Mouse (Mus musculus): ENCODE results near the gene Tnfsf18.

Tnfsf18 gene
- long read RNA-seq, experiment 1: 0 reads
- long read RNA-seq, experiment 2: 0 reads

DNA sequence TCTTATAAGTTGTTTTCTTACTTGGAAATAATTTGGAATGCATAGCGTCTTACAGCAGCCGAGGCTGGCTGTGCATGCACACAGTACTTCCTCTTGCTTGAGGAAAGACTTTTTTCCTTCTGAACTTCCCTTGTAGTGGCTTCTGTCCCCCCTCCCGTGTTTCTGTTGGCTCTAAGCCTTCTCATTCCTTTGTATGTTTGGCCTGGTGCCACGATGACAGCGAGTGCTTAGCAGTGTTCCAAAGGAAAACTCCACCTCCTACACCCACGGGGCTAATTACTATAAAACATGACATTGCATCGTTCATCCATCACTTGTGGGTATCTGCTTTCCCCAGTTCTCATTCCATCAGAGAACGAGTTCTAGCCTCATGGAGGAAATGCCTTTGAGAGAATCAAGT is at the start of gene Tnfsf18:
TSS of gene Tnfsf18 (plus strand) at position 313 of the 400 bp plus-strand sequence.
- intact Hi-C loops (cut with DNase I): no loop called here

DNA sequence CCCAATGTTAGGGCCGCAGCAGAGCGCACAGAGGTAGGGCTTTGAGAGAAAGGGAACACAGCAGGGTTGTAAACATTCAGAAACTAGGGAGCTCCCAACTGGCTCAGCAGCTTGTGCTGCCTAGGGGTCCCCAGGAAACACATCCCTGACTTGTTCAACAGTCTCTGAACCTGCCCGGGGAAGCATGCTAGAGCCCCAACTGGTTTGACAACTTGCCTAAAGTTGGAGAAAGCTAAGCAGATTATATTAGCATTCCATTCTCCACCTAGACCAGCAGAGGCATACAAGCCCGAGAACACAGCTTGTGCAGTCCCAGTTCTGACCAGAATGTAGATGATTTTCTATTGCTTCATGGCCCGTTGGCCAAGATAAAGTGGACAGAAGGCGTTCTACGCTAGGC is 49.6 kb upstream of the Tnfsf18 start:
- intact Hi-C loops (cut with DNase I): no loop called here

DNA sequence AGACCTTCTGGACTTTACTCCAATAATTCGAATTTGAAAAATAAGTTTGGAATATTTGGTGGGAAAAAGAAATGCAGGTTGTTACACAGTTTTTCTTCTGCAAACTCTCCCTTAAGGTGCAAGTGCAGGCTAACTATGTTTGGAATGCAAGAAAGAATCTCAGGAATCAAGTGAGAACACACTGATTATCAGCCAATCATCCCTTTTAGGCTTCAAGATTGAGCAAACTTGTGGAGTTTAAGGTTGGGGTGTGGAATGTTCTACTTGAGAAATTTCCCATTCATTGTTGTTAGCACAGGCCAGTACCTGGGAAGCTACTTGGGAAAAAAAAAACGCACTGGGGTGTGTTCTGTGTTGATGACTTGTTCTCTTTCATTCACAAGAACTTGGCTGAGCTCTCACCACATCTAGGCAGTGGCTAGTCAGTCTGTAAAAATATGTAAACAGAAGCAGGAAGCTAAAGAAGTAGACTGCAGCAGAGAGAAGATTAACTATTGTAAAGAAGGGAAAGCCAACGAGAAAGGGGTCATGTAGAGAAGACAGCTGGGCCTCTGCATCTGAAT is 42.7 kb upstream of the Tnfsf18 start:
- intact Hi-C loops (cut with DNase I): no loop called here

DNA sequence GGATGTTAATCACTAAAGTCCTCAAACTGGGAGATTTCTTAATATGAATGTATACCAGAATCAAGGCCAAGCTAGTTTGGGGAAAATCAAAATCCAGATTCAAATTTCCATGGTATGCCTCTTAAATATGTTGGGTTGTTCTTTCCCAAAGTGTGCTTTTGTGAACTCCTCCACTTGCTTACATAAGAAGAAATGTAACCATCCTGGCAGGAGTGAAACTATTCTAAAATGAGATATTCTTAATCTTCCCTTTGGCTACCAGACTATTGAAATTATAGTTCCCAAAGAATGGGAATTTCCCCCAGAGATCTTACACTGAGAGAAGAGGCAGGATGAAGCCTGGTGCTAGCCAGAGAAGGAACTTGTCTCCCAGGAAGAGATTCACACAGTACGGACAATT is 42.2 kb upstream of the Tnfsf18 start:
- intact Hi-C loops (cut with DNase I): no loop called here

DNA sequence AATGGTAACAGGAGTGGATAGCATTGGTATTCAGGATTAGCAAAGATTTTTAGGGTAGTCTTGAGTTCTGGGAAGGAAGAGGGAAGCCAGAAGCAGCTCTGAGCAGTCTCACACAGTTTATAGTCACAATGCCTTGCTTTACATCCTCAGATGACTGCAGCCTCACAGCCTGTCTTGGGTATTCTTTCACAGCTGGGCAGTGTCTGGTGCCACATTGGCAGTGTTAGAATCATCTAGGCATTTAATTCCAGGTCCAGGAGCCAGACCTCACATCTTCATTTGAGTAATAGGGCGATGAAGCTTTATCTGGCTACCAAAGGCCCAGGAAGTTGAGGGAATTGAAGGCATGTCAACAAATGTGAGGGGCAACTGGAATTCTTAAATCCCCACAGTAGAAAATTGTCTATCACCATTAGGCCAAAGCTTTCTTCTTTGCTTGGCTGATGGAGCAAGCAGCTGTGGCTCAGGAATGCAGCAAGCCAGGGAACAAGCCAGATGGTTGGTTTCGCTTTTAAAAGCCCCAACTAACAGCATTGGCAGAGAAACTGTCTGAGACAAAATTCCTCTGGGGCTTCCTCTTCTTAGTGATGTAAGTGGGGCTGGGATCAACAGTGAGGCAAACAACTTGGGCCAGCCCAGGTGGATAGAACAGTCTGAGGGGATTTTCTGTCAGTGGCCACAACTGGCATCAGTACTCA is 30.9 kb upstream of the Tnfsf18 start:
- intact Hi-C loops (cut with DNase I): no loop called here

DNA sequence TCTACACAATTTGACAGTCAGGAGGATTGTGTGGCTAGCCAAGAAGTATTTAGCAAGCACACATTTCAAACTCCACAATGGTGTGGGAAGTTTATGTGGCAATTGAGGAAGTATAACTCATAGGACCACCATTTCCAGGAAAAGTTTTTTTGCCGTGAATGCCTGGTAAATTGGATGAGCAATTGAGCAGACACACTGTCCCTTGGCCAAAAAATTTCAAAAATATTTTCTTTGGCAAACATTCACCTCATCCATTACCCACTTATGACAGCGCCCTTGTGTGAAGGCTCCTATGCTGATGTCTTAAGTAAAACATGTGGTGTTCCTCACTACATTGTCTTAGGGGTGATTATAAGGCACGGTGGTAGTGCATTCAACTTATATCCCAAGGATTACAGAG is 17.2 kb upstream of the Tnfsf18 start:
- intact Hi-C loops (cut with DNase I): no loop called here

DNA sequence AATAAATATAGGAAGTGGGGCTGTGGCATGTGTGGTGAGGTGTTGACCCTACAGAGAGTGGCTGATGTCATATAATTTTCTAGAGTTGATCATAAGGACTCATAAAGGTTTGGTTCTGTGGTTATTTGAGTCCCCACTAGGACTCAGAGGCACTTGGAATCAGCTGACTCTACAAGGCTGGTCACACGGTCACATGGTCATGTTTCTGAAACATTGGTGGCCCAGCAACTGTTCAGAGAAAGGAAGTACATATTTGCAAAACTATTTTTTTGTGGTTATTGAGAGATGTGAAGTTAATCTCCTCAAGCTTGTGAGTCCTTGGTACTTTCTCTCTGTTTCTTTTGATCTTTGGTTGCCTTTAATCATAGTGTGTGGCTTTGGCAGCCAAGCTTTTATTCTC is 14.6 kb upstream of the Tnfsf18 start:
- intact Hi-C loops (cut with DNase I): no loop called here

DNA sequence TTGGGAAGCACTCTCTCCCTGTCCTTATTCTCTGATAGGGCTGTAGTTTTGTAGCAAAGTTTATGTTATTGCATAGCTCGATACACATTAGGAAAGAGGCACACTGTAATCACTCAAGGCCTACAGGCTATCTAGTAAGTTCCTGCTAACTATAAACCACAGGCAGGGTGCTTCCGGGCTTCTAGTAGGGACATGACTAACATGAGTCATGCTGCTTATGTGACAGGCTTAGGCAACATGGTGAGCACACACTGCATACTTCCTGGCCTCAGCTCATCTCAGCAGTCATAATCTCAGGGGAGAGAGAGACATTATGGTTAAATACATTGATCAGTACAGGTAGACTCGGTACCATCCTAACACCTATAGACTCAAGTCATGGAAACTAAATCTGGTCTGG is 12.2 kb upstream of the Tnfsf18 start:
- intact Hi-C loops (cut with DNase I): no loop called here

DNA sequence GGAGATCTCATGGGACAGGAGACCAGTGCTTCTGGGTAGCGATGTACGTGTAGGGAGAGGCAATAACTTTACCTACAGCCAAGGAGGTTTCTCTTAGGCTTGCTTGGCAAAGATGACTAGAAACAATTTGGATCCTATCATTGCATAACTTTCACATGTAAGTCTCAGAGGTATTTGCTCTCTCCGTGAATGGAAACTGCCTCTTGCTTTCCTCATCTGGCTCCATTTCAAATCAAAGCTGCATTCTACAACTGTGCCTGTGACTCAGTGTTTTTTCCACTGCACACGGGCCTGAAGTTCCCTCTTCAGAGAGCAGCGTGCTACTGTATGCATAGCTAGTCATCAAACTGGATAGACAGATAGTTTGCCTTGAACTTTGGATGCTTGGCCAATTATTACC is 7.4 kb upstream of the Tnfsf18 start:
- intact Hi-C loops (cut with DNase I): no loop called here

DNA sequence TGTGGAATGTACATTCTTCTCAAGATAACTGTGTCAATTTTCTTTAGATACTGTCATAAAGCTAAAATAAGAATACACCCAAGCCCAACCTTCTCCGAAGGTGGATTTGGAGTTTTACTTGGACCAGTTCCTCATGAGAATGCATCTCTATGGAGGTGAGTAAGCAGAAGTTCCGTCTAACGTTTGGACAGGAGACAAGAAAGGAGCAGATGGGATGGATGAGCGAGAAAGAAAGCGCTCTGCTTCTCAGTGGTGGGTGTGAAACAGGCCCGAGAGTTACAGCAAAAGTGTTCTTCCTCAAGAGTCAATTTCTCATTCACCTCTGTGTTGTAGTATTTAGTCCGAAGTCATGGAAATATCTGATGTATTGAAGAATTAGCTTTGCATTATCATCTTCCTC is 2.7 kb upstream of the Tnfsf18 start:
- intact Hi-C loops (cut with DNase I): no loop called here

DNA sequence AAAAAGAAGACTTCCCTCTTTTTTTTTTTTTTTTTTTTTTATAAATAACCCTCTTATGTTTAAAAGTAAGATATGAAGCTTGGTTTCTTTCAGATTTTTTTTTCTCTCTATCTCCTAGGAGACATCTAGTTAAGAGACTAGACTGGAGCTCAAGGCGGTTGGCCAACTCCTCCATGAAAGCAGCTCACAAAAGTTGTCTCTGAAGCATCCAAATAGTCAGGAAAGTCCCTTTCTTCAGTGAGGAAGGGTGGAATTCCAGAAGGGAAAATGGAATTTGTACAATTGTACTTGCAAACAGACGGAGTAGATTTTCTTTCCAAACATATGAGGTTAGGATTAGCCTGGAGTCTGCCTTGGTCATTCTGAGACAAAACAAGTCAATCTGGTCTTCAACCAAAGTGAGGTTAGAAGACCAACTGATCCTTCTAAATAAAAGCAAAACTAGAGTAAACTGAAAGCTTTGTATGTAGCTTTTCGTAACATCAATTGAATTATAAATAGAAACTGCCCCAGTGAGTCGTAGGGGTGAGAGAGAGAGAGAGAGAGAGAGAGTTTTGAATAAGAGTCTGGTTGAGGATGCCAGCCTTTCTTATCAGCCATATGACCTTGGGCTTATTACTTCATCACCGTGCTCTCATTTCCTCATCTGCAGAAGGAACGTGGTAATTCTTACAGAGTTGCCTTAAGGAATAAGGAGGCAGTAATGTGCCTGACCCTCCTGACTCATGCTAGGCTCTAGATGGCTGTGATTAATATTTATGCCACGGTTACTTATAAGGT is 2.6 kb downstream of the Tnfsf18 start:
- intact Hi-C loops (cut with DNase I): no loop called here

DNA sequence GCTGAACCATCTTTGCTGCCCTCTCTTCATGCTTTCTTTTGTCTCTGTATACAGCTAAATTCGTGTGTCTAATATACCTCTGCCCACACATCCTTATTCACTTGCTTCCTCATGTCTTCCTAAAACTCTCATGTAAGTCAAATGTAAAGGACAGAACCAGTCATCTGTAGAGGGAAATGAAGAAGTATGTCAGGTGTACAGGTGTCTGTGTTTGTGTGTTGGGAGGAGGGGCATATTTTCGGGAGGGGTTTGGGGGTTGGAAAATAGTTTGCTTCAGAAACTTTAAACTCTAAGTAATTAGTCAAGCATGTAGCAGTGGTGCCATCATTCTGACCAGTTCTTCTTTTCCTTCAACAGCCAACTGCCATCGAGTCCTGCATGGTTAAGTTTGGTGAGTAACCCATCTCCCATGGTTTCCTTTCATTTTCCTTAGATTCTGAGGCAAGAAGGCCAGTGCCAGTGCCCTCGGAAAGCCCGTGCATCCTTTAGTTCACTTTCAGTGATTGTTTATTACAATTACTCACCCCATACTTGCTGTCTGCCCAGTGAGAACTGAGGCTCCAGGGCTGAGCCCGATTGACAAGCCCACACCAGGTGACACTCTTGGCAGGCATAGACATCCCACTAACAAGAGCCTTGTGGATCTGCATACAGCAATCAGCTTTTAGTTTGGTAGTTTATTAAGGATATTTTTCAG is 5.8 kb downstream of the Tnfsf18 start:
- intact Hi-C loops (cut with DNase I): loop anchor here (10.0 kb wide), 1 partner anchor 95 kb away; no protein-coding TSS in a partner anchor

DNA sequence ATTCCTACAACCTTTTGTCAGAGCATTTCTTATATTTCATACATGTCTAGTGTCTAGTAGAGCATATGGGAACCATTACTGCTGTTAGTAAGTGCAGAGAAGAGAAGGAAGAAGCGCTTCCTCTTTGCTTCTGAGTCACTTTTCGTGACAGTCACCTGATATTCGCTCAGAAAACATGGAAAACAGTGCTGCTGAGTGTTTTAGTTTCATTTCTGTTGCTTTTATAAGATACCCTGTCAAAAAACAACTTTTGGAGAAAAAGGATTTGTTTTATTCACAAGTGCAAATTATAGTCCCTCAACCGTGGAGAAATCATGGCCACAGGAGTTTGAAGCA is 6.3 kb downstream of the Tnfsf18 start:
- intact Hi-C loops (cut with DNase I): loop anchor here (10.0 kb wide), 1 partner anchor 96 kb away; no protein-coding TSS in a partner anchor

DNA sequence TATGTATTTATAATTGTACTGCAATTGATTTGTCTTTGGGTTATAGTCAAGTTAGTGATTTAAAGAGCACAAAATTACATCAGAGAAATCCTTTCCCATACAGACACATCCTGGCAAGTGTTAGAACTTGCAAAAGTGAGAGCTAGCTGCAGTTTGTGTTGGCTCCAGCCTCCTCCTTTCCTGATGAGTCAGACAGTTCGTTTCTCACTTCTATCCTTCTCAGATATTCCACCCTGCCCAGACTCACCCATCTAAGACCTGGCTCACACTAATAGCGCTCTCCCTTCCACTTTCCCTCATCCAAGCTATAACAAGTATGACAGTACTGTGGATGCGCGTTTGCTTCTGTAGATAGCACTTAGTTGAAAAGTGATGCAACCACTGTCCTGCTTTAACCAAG is 11.9 kb downstream of the Tnfsf18 start:
- intact Hi-C loops (cut with DNase I): loop anchor here (10.0 kb wide), 1 partner anchor 102 kb away; no protein-coding TSS in a partner anchor

DNA sequence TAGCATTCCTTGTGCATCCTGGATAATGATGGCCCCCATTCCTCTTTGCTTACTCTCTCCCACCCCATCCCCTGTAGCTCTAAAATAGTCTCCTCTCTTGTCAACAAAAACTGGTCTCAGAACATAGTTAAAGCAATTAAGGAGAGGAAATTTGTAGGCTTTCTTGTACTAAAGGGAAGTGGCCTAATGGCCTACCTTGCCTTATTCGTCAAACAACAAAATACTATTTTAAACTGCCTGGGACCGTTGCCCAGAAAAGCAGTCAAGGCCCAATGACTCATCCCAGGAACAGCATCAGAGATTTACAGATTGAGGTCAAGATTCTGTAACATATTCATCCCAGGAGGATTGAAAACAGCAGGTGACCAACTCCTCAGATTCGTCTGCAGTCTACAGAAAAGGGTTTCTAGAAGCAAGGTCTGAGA is 13.2 kb downstream of the Tnfsf18 start:
- intact Hi-C loops (cut with DNase I): loop anchor here (10.0 kb wide), 1 partner anchor 103 kb away; no protein-coding TSS in a partner anchor

DNA sequence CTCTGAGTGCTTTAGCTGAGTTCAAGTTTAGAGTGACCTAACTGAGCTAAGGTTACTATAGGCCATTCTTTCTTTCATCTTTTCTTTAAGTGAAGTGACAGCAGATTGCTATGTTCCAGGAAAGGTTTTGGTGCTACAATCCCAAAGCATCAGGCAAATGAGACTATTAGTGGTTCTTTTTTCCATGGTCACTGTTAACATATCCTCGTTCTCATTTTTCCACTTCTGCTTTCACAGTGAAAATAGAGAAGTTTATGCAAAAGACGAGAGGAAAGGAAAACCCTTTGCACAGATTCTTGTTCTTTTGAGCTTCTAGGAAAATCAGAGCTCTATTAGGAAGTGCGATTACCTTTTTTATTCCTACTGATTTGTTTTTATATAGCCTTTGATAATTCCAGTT is 22.9 kb downstream of the Tnfsf18 start:
- intact Hi-C loops (cut with DNase I): no loop called here

DNA sequence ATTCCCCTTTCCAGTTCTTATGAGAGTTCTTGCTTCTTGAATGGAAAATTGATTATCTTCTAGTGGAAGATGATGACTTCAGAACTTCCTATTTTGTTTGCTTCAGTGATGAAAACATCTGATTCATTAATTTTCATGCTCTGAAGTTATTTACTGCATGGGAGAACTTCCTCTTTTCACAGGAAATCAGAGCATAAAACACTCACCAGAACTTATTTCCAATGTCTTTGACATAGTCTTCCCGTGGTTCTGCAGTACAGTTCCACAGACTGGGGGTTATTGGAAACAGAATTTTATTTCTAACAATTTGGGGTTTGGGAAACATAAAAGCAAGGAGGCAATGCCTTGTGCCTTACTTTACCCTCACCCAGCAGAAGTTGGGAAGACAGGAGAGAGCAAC is 25.8 kb downstream of the Tnfsf18 start:
- intact Hi-C loops (cut with DNase I): no loop called here

DNA sequence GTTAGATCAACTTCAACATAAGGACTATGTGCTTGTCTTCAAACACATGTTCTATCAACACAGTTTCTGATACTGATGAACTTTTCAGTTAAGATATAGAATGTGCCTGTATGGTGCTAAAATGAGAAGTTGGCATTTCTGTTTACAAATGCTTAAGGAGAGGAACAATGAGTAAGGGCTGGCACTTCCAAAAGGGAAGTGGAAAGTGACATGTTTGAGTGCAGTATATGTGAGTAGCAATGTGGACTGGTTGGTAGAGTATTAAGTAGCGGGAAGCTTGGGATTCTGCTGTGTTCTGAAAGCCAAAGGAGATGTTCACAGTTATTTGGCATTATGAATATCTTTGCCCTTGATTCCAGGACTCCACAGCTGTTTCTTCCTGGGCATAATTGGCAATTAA is 33.7 kb downstream of the Tnfsf18 start:
- intact Hi-C loops (cut with DNase I): no loop called here

DNA sequence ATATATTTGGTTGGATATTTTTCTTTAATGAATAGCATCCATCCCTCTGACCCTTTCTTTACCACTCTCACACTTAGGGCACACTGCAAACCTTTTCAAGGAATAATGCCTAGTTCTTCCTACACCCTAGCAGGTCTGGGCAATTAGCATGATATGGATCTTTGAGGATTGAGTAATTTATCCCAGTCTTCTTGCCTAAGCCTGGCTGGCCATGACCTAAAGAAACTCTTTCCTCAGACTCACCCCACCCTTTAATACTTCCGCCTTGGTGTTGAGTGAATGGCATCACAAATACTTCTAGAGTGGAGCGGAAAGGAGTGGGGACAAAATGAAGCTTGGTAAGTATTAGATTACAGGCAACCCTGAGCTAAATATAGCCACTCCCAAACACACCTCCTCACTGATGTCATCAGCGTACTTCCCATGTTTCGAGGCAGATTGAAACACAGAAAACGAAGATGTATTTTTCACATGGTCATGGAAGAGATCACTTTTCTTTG is 56.2 kb downstream of the Tnfsf18 start:
- intact Hi-C loops (cut with DNase I): no loop called here

DNA sequence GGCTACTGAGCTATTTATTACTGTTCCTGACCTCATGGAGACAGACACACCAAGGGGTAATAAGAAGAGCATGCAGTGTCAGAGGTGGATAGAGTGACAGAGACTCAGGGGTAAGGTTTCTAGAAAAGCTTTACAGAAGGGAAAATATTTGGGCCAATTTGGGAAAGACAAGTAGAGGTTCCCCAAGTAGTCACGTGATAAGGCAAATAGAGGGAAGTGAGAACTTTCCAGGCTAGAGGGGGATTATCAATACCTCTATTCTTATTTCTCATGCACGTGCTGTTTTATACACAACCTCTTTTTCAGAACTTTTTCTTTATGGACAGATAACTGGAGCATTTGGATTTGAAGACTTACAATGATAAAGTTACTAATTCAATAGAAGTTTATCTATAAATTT is 57.6 kb downstream of the Tnfsf18 start:
- intact Hi-C loops (cut with DNase I): no loop called here

Data from adrenal gland (tissue).